Mouse (Mus musculus) WW6 (cell line): ENCODE results near the gene Ache.

ENCODE experiments used
- DNase-seq: peaks from one replicate; pipeline ENCODE4 v3.0.0-alpha.2; 2013; ENCODE audit warnings: low read depth, low spot score

Gene Ache

DNA sequence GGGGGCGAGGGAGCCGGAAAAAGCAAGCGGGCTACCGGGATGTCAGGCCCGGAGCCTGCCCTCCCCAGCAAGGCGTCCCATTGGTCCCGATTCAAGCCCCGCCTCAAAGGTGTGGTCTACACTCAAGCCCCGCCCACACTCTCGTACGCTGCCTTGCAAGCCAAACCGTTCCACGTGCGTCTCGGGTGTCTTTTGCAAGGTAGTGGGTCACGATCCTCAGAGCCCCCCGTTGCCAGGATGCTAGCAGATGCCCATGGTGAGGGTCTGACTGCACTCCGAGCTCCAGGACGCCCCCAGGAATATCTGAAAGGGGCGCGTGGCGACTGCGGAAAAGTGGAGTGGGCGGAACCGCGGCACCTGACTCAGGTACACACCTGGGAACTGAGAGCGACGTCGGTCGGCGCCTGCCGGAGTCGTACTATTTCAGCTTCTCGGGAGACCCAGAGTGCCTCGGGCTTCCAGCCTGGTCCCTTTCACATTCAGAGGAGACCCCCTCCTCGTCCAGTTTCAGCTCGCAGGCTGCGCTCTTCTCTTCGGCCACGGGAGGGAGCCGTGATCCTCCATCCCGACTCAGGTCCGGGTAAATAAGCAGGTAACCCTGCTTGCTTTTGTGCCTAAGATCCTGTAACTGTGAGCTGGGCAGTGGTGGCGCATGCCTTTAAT is 46.3 kb downstream of the Ache start, which contains the start of gene Slc12a9:
Slc12a9 (minus strand) TSS at position 86 of the 663 bp plus-strand sequence.
- DNase-seq: peak; percentile 90

GRCm38 (mm10) chr5:137334317-137334716 is 47.0 kb downstream of the Ache start:
- DNase-seq: no peak

- no peak for DNase-seq
Measured at GRCm38 (mm10) chr5:137335066-137335465, 47.7 kb downstream of the Ache start.

GRCm38 (mm10) chr5:137337190-137337589 is 49.9 kb downstream of the Ache start:
- no peak for DNase-seq

GRCm38 (mm10) chr5:137338256-137338655 is 50.9 kb downstream of the Ache start:
- no peak for DNase-seq

DNA sequence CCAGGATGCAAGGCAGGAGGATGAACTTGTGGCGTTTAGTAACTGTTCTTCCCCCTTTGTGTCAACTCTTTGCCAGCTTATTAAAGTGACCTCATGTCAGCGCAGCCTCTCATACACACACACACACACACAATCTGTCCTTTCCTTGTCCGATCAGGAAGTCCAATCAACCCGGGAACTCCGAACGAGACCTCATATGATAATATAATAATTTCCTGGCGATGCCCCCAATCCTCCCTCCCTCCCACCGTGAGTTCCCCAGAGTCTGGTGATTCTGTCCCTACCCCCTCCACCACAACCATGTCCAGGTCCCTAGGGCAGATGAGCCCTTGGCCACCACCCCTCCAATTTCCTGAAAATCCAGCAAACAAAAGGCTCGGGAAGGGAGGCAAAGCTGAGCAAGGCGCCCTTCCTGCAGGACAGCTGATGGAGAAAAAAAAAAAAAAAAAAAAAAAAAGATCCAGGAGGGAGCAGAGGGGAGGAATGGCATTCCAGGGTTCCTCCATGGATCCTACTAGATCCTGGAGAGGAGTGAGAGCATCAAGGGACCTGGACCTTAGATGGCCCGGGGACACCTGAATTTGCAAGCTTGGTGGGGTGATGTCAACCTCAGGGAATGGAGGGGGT is 51.5 kb downstream of the Ache start:
- DNase-seq: no peak

DNA sequence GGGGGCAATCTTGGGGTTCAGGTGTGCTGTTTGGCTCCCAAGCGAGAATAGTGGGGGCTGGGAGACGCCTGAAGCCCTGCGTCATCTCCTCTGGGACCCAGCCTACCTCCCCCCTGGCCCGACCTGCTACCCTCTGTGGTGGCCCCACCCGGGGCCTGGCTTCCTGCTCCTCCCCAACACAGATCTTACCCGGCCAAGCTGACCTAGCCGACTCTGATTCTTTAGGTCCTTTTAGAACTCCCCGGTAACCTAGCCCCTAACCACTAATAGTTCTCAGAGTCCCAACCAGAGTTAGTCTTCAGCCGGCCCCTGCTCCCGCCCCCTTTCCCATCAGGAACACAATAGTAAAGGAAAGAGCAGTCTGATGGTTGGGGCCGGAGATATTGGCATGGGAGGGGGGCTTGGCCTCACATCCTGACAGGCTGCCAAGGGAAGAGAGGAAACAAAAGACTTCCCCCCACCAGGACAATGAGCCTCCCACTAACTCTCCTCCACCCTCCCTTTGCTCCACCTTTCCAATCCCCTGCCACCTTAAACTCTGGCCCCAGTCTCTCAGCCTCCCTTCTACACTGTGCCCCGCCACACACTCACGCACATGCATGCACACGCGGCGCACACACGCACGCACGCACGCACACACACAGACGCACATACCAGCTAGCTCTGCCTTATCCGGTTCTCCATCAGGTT is 52.1 kb downstream of the Ache start:
- DNase-seq: no peak

- no peak for DNase-seq
Measured at GRCm38 (mm10) chr5:137340222-137340621, 52.9 kb downstream of the Ache start.

DNA sequence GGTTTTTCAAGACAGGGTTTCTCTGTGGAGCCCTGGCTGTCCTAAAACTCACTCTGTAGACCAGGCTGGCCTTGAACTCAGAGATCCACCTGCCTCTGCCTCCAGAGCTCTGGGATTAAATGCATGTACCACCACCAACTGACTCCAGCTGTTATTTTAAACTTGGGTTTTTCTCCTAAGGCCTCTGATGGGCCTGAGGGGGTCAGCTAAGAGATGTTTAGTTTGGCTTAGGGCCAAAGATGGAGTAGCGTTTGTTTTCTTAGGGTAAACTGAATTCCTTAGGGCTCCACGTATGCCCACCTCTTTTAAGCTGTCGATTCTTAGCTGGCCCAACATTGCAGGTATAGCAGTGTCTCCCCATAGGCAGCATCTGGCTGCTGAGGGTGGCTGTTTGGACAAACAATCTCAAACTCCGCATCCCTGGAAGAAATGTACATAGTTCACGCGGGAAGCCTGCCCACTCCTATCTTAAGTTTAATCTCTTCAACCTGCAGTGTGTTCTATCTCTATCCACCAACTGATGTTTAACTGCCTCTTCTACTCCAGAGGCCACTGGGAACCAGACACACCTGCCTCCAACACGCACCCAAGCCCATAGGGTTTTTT is 55.2 kb downstream of the Ache start:
- DNase-seq: no peak

DNA sequence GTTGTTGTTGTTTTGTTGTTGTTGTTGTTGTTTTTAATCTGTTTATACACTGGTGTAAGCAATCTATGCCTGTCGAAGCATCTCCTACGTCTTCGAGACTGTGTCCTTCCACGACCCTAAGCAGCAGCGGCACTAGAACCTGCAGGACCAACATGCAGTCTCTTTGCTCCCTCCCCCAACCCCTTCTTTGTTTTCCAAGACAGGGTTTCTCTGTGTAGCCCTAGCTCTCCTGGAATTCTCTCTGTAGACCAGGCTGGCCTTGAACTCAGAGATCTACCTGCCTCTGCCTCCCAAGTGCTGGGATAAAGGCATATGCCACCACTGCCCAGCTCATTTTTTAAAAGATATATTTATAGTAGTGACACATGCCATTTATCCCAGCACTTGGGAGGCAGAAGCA is 56.1 kb downstream of the Ache start:
- DNase-seq: no peak

DNA sequence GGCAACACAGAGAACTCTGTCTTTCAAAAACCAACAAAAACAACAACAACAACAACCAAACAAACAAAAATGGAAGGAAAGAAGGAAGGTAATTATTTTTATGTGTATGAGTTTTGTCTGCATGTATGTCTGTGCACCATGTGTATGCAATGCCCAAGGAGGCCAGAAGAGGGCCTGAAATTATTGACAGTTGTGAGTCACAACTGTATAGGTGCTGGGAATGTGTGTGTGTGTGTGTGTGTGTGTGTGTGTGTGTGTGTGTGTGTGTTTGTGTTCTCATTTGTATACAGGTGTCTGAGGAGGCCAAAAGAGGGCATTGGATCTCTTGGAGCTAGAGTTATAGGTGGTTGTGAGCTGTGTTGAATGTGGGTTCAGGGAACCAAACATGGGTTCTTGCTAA is 56.5 kb downstream of the Ache start:
- no peak for DNase-seq
